Mouse (Mus musculus): ENCODE results near the gene Tmem204.
"Not testable (repeated sequence)": the region's sequence is repeated elsewhere in the genome, so short reads cannot be mapped to it uniquely, and the experiment has no call there.

Tmem204 gene

DNA sequence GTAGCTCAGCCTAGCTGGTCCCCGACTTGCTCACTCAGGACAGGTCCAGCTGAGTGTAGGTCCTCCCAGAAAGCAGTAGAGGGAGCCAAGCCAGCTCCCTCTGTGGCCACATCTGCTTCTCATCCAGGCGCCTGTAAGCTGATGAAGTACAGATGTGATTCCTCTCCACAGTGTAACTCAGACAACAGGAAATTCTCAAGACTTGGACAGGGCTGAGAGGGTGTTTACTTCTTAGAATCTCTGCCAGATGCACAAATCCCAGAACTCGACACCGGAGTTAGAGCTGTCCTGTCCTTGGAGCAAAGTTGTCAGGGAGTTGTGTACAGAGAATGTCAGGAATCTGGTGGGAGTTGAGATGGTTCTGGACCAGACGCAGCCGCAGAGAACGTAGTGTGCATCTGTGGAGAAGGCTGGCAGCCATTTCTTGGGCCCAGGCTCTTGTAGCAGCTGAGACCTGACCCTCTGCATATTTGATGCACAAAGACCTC, at the start of gene Tmem204:
Gene Tmem204, minus strand, starts transcription at position 148 of the 488 bp plus-strand sequence.
- no peak for DNase-seq (ENCODE audit: low spot score in 2 of 2)

DNA sequence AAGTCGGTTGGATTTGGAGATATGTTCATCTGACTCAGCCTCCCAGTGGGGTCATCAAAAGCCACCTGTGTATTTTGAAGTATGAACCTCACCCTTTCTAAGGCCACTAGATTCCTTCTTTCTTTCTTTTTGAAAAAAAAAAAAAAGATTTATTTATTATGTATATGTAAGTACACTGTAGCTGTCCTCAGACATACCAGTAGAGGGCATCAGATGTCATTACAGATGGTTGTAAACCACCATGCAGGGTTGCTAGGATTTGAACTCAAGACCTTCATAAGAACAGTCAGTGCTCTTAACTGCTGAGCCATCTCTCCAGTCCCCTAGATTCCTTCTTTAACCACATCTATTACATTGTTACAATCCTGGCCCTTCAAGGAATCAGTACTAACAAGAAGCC, 46.7 kb upstream of the Tmem204 start:
- no peak for DNase-seq (ENCODE audit: low spot score in 2 of 2)

DNA sequence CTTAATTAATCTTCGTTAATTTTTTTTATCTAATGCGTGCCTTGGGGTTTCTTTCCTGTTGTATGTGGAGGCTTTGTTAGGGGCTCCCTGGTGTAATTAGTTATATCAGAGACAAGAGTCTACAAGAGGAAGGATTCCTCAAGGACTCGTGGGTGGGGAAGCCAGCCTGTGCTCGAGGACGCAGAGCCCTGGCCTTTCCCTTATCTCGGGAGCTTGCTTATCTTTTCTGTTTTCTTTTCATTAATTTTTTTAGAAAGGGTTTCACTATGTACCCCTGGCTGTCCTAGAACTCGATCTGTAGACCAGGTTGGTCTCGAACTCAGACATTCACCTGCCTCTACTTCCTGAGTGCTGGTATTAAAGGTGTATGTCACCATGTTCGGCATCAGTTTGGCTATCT, 44.3 kb upstream of the Tmem204 start:
- DNase-seq (ENCODE audit: low spot score in 2 of 2), result no peak

DNA sequence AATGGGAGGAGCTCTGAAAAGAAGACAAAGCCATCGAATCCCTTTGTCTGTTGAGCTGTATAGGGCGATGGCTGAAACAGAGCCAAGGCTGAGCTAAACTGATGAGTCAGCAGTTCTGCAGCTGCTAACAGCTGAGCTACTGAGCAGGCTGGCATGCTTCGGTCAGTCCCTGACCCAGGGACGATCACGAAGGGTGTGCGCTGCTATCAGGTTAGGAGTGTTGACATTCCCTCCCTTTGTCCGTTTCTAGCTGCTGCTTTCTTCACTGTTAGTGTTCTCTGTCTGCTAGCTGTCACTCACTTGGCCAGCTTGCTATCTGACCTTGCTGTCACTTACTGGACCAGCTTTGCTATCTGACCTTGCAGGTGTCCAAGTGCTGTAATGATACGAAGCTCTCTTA, 43.7 kb upstream of the Tmem204 start:
- no peak for DNase-seq (ENCODE audit: low spot score in 2 of 2)

DNA sequence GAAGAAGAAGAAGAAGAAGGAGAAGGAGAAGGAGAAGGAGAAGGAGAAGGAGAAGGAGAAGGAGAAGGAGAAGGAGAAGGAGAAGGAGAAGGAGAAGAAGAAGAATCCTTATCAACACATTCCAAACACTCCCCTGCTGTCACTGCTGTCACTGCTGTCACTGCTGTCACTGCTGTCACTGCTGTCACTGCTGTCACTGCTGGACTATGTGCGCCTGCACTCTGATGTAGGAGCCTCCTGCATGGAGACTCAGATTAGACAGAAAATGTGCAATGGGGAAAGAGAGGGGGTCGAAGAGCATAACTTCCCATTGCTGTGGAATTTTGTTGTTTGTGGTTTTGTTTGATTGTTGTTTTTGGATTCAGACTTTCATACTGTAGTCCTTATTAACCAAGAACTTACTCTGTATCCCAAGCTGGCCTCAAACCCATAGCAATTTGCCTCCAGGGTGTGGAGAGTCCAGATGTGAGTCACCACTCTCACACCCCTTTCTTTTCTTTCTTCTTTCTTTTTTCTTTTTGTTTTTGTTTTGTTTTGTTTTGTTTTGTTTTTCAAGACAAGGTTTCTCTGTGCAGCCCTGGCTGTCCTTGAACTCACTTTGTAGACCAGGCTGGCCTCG, 42.2 kb upstream of the Tmem204 start:
- DNase-seq (ENCODE audit: low spot score in 2 of 2), result not testable (repeated sequence)

DNA sequence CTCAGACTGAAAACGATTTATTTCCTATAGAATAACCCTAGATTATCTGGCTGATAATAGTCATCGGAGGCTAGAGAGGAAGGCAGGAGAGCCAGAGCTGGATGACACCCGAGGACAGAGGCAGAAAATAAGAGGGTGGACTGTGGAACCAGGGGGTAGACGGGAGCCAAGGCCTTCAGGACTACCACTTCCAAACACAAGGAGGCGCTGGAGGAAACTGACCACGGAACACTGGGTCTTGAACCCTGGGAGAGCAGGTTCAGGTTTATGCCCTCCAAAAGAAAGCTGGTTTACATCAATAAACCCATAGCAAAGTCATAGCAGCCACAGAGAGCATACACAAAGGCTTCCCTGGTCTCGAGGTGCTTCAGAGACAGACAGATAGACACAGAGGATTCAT, 40.6 kb upstream of the Tmem204 start:
- DNase-seq (ENCODE audit: low spot score in 2 of 2), result no peak

DNA sequence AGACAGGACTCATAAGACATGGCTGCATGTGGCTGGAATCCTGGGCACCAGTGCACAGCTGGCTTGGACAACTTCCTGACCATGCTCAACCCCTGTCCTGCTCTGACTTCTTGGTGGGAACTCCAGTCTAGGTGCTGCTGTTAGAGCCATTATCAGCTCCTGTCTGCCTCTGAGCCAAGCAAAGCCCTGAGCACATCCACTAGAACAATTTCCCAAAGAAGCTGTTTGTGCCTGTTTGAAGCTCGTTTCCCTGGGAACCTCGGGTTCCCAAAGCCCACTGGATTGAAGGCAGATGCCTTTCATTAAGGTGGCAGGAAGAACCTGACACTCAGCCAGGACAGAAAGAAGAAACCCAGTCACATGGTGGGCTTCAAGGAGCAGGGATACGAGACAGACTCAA, 37.0 kb upstream of the Tmem204 start, which contains the start of gene Ptx4:
Gene Ptx4, plus strand, starts transcription at position 355 of the 400 bp plus-strand sequence.
- no peak for DNase-seq (ENCODE audit: low spot score in 2 of 2)

DNA sequence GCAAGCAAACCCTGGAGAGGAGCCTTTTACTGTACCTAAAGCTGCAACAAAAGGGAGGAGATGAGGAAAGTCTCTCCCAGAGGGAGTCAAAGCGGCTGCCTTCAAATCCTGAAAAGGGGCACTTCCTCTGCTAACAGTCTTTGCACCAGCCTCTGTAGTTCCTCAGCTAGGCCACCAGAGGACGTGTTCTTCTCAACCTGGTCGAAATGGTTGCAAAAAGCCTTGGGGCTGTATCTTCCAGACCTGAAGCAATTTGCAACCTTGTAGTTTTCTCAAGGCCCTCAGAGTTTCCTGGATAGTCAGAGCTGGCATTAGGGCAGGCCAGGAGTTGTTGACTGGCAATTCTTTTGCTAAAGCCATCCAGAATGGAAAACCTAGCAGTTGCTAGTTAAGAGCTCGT, 33.9 kb upstream of the Tmem204 start:
- DNase-seq (ENCODE audit: low spot score in 2 of 2), result no peak

DNA sequence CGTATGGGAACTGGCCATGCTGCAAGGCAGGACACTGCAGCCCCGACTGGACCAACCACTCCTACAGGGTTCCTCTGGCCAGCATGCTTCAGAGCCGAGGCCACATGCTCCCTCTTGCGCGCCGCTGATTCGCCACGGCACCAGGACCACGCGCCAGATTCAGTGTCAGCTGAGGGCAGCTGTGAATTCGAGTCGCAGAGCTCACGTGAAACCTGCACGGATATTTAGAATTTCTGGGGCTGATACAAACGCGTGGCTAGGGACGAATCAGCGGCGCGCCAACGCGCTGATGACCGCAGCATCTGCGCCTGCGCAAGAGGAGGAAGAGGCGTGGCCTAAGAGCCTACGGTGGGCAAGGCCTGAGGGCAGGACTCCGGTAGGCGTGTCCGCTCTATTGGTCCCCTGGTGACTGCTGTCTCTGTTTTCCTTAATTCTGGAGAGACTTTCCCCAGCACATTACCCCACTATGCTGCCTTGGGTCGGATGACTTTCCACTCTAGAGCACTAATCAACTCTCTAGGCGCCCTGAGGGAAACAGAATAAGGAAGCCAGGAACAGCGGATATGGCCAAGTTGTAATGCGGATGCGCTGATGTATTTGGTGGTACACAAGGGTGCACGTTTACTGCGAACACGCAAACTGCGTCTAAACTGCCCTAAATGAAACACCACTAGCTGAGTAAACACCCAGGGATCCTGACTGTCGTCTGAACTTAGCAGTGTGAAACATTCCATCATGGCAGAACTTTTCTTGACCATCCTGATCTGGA, 32.5 kb upstream of the Tmem204 start, which contains the start of gene Telo2:
Gene Telo2, minus strand, starts transcription at position 304 of the 769 bp plus-strand sequence.
- DNase-seq (ENCODE audit: low spot score in 2 of 2), result peak; percentile 75 to 88

DNA sequence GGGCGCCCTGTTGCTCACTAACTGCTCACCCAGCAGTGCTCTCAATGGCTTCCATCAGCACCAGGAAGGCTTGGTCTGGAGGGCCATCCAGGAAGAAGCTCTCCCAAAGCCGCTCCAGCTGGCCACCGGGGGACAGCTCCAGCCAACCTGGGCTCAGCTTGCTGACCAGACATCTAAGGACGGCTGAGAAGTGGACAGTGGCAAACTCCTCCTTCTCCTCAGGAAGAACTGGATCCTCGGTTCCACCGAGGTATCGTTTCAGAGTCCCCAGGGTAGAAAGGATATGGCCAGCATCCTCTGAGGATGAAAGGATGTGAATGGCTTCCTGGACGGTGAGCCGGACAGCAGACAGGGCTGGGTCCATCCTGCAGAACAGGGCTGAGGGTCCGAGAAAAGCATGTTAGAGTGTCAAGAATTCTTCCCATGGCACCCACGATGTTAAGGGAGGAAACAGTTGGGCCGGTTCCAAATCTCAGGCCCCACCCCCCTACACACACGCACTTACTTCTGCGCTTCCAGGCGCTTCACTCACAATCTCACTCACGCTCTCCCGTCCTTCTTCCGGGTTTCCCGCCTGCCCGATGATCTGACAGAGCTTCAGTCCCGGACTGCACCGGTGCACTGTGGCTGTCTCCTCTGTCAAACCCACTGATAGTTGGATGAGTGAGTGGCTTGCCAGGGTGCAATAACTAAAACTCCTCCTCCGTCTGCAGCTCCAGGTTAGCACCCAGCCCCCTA, 31.7 kb upstream of the Tmem204 start:
- no peak for DNase-seq (ENCODE audit: low spot score in 2 of 2)

DNA sequence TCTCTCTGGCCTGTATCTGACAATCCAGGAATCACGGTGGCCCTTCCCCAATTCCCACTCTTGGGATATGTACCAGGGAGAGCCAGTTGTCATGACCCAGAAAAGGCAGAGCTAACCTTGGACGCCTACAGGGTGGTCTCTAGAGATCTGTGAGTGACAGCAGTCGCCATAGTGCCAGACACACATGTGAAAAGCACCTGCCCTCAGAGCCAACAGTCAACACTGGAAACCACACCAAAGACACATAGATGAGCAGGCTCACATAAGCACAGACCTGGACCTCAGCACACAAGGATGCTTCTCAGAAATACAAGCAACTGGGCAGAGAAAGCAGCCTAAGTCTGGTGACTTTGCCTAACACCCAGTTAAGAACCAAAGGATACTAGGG, 29.0 kb upstream of the Tmem204 start:
- no peak for DNase-seq (ENCODE audit: low spot score in 2 of 2)

DNA sequence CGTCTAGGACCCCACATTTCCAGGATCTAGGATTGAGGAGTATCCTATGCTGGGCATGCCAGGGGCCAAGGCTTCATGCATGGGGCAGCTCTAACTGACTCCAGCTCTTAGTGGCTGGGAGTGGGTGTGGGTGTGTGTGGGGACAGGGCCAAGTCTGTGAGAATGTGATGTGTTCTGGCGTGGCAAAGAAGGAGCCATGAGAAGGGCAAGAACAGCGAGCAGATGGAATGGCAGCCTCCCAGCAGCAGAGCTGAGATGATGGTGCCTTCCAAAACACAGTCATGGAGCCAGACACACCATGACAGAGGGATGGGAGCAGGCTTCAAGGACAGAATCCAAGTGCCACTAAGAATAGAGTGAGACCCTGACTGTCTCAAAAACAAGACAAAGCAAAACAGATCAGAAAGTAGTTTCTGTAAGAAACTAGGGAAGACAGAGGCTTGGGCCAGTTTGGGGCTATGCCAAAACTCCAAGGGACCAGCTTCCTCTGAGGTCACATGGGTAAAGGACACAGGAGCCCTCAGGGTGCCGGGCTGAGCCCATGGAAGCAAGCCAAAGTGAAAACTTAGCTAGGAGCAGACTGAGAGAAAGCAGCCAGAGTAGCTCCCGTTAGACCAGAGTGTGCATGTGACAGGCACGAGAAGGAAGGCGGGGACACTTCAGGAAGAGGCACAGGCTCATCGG, 28.5 kb upstream of the Tmem204 start:
- DNase-seq (ENCODE audit: low spot score in 2 of 2), result no peak

DNA sequence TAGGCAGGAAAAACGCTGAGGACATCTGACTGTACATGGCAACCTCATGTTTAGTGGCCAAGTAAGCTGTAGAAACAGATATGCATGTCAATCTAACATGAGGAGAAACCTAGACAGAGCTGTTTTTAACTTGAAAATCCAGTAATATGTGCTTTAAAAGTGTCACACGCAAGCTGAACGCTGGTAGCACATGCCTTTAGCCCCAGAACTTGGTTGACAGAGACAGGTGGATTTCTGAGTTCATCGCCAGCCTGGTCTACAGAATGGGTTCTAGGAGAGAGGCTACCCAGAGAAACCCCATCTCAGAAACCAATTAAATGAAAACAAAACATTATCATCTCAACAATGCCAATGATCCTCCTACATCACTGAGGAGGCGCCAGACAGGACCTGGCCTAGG, 27.8 kb upstream of the Tmem204 start:
- DNase-seq (ENCODE audit: low spot score in 2 of 2), result no peak

DNA sequence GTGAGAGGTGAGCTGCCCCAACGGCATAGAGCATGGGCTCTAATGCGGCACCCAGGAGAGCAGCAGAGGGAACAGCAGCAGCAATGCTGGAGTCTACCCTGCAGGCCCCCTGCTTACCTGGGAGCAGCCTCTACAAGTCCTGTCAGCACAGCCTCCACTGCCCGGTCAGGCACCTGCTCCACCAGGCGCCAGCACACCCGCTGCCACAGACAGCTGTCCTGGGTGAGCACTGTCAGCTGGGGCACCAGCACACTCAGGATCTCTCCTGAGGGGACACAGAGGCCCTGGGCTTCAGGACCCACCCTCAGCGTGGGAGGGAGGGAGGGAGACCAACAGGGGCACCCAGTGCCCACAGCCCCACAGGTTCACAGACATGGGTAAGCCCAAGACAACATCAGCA, 27.2 kb upstream of the Tmem204 start:
- DNase-seq (ENCODE audit: low spot score in 2 of 2), result no peak

DNA sequence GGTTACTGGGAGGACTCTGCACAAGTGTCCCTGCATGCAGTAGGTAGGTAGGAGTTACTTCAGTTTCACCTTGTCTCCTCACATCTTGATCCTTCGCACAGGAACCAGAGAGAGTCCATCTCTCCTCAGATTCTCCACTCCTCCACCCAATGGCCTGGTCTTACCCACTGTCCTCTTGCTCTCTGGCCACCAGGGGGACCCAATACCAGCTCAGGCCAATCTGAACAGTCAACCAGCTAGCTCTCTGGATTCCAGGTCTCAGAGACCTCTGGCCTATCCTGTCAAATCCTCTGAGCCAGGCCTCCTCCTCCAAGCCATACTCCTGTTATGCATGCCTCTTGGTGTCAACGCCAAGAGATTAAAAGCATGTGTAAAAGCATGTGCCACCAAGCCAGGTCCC, 26.2 kb upstream of the Tmem204 start:
- DNase-seq (ENCODE audit: low spot score in 2 of 2), result no peak

DNA sequence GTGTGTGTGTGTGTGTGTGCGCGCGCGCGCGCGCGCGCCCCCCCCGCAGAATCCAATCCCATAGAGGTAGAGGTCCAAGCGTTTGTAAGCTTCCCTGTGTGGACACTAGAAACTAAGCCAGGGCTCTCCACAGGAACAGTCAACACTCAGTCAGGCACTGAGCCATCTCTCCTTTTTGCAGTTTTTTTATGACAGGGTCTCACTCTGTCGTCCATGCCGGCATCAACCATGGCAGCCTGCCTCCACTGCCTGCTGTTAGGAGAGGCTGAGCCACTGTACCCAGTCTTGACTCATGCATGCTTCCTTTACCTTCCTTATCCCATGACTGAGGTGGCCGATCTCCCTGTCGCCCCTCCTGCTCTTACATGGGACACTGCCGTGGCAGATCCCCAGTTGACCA, 24.4 kb upstream of the Tmem204 start:
- DNase-seq (ENCODE audit: low spot score in 2 of 2), result no peak

DNA sequence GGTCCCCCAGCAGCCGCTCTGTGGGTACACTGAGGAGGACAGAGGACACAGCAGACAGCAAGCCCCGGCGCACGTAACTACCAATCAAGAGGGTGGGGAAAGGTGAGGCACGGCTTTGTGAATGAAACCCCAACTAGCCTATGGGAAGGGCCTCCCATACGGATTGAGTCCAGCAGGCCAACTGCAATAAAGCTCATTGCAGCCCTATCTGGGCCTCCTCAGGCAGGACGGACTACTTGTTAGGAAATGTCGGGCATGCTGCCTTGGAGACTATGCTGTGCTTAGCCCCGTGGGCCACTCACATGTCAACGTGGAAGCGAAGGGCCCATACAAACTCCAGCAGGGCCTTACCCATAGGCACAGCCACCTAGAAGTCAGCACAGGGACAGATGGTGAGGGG, 17.9 kb upstream of the Tmem204 start:
- DNase-seq (ENCODE audit: low spot score in 2 of 2), result no peak

DNA sequence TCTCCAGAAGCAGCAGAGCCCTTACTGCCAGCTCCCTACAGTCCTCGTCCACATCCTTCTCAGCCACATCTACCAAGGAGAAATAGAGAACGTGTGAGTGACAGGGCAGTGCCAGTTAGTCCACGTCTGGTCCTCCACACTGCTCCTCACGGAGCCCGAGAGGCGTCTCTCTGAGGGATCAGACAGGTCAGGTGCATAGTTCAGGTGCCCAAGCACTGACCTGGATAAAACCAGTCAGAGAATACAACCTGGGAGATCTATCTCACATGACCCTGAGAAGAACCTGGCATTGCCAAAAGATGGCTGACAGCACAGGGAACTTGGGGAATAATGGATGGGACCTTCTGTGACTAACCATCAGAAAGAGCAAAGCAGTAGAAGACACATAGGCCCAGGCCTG, 16.7 kb upstream of the Tmem204 start:
- no peak for DNase-seq (ENCODE audit: low spot score in 2 of 2)

DNA sequence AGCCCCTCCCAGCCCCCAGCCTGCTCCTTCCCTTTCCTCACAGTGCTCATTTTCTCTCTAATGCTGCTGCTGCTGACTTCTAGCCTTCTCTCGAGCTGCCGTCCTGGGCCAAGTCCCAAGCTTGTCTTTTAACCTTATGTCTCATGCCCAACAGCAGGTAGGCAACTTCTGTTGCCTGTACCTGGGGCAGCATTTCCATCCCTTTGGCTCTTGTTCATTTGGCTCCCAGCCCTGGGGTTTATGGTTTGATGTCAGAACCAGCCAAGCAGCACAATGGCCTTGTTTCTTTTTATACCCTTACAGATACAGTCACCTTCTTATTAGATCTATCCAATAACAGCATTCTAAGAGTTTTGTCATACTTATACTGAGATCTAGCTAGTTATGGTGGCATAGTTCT, 12.8 kb upstream of the Tmem204 start:
- no peak for DNase-seq (ENCODE audit: low spot score in 2 of 2)

DNA sequence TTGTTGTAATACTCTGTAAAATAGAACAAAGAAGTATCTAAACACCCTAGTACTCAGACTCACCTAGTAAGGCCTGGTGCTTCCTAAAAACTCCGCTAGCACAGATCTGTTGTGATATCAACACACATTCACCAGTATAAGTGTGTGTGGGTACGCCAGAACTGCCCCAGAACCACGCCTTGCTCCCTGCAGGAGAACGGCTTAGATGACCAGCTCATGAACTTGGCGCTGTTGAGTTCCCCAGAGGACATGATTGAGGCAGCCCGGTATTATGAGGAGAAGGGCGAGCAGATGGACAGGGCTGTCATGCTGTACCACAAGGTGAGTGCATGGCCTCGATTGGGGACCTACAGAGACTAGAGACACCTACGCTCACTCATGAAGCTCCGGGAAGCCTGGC, 7.1 kb upstream of the Tmem204 start:
- no peak for DNase-seq (ENCODE audit: low spot score in 2 of 2)

DNA sequence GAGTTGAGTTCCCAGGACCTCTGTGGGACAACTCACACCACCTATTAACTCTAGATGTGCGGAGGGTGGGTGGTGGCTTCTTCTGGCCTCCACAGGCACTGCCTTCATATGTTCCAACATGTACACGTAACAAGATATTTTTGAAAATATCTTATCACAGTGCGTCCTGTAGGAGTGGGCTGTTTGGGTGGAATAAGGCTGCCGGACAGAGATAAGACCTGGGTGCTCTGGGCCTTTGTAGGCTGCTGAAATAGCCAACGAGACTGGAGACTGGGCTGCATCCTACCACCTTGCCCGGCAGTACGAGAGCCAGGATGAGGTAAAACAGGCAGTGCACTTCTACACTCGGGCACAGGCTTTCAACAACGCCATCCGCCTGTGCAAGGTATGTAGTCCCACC, 5.8 kb upstream of the Tmem204 start:
- no peak for DNase-seq (ENCODE audit: low spot score in 2 of 2)

DNA sequence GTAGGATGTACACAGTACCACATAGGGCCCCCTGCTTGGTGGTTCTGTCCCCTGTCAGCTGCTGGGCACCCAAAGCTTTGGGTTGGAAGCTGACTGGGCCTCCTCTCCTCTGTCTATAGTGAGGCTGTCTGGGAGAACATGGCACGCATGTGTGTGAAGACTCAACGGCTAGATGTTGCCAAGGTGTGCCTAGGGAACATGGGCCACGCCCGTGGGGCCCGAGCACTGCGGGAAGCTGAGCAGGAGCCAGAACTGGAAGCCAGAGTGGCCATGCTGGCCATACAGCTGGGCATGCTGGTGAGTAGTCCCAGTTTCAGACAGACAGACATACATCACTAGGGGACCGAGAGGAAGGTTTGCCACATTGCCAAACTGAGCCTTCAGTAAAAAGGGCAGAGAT, 3.3 kb upstream of the Tmem204 start:
- no peak for DNase-seq (ENCODE audit: low spot score in 2 of 2)

Data from frontal cortex, postnatal 25 days (tissue).